Mouse (Mus musculus): ENCODE measurements around the gene Rbm4b. TPM values are rescaled to one million over a fixed set of nuclear protein-coding genes. Genes with fewer than 3 reads are reported as not detected.

The Rbm4b gene
- 7.0 and 11.9 TPM in 2 replicates for polyA plus RNA-seq (2011; ENCODE audit: insufficient read length, low read depth, missing spikeins)

DNA sequence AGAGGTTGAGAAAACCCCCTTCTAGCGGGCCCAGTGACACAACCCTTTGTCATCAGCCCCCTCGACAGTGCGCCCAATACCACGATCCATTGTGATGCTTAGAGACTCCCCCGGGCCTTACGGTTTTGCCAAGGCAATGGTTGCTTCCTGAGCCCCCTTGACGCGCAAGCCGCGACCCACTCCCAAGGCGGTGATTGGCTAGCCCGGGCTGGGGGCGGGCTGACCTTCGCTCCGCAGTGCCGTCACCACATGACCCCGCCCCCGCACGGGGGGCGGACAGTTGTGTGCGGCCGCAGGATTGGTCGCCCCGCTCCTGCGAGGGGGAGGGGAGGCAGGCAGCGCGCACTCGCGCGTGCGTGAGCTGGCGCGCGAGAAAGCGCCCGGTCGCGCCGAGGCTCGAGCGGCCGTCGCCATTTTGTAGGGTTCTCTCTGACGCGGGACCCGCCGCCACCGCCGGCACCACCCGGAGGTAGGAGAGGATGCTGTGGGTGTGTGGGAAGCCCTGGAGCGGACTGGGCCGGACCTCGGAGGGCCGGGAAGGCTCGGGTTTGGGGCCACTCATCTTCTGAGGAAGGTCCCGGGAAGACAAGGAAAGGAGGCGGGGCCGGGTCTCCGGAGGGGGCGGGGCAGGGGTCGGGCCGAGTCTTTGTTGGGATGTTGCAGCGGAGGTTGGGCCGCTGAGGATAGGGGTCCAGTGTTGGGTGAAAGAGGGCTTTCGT, at the start of gene Rbm4b:
TSS of gene Rbm4b (plus strand) at position 305 of the 719 bp plus-strand sequence.
- peak within 1 kb of the TSS; percentile 87 for H3K27ac ChIP-seq (ENCODE audit: insufficient read depth, low read length)
- TF ChIP-seq POLR2A (IDR thresholded peaks at IDR 0.05; ENCODE audit: low read depth, low read length), result peak; percentile 61
- no peak for TF ChIP-seq CTCF (IDR thresholded peaks at IDR 0.05; ENCODE audit: borderline replicate concordance, insufficient read depth, low read length)
- H3K4me1 ChIP-seq (ENCODE audit: control insufficient read depth, insufficient read depth, low read length), result peaks cover 4% of the 10 kb centered on the region
- peak within 1 kb of the TSS; percentile 70 for H3K4me3 ChIP-seq (ENCODE audit: insufficient read depth, low read length)

DNA sequence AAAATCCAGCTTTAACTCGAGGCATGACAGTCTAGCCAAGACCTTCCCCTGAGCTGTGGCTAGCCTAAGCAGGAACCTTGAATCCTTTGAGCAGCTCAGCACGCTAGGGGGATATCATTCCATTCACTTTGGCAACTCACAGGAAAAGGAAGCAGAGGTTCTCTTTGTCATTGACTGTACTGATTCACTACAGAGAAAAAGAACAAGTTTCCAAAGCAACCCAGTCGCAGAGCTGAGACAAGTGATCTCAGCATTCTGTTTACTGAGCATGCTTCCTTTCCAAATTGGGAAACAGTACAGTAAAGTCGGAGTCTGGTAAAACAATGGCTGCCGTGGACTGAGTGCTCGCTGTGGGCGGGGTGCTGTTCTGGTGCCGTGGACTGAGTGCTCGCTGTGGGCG, 47.5 kb upstream of the Rbm4b start:
- Histone ChIP-seq H3K4me3 (ENCODE audit: insufficient read depth, low read length) (no peak overlapping the region), H3K27ac (ENCODE audit: insufficient read depth, low read length) (no peak overlapping the region), H3K4me1 (ENCODE audit: control insufficient read depth, insufficient read depth, low read length) (no peaks in the 10 kb centered on the region)
- TF ChIP-seq CTCF (IDR thresholded peaks at IDR 0.05; ENCODE audit: borderline replicate concordance, insufficient read depth, low read length) (no peak), POLR2A (IDR thresholded peaks at IDR 0.05; ENCODE audit: low read depth, low read length) (no peak)

- H3K4me3 ChIP-seq (ENCODE audit: insufficient read depth, low read length), result peak within 1 kb of the TSS; percentile 12; the same call in 1 of the 2 replicates
- no peaks in the 10 kb centered on the region for H3K4me1 ChIP-seq (ENCODE audit: control insufficient read depth, insufficient read depth, low read length)
- TF ChIP-seq CTCF (IDR thresholded peaks at IDR 0.05; ENCODE audit: borderline replicate concordance, insufficient read depth, low read length), result no peak
- no peak for TF ChIP-seq POLR2A (IDR thresholded peaks at IDR 0.05; ENCODE audit: low read depth, low read length)
- H3K27ac ChIP-seq (ENCODE audit: insufficient read depth, low read length), result no peak within 1 kb of the TSS
Measured at GRCm38 (mm10) chr19:4711098-4711600, 45.1 kb upstream of the Rbm4b start, which contains the start of gene Sptbn2. Gene Sptbn2 (plus strand): TSS chr19:4711167.

DNA sequence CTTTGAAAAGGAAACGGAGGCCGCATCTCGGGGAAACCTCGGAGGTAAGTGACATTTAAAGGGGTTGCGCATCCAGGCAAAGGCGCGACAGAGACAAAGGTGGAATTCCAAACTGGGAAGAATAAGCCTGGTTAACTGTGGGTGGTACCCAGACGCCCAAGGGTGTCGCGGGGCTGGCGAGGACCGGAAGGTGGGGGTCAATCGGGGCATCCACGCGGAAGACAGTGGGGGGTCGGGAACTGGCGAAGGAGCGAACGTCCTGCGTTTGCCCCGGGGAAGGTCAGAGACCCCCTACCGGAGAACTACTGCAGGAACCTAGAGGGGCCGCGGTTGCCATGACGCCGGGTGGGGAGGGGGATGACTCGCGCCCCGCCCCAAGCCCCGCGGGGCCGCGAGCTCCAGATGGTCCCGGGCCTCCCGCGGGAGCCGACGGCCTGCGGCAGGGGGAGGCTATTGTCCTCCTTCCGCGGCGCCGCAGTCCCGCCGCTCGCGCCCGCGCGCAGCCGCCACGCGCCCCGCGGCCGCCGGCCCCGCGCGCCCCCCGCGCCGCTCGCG, 44.6 kb upstream of the Rbm4b start:
- no peak for TF ChIP-seq CTCF (IDR thresholded peaks at IDR 0.05; ENCODE audit: borderline replicate concordance, insufficient read depth, low read length)
- no peak for TF ChIP-seq POLR2A (IDR thresholded peaks at IDR 0.05; ENCODE audit: low read depth, low read length)
- H3K4me3 ChIP-seq (ENCODE audit: insufficient read depth, low read length), result peak overlapping the region; percentile 12; the same call in 1 of the 2 replicates
- no peaks in the 10 kb centered on the region for H3K4me1 ChIP-seq (ENCODE audit: control insufficient read depth, insufficient read depth, low read length)
- no peak overlapping the region for H3K27ac ChIP-seq (ENCODE audit: insufficient read depth, low read length)

DNA sequence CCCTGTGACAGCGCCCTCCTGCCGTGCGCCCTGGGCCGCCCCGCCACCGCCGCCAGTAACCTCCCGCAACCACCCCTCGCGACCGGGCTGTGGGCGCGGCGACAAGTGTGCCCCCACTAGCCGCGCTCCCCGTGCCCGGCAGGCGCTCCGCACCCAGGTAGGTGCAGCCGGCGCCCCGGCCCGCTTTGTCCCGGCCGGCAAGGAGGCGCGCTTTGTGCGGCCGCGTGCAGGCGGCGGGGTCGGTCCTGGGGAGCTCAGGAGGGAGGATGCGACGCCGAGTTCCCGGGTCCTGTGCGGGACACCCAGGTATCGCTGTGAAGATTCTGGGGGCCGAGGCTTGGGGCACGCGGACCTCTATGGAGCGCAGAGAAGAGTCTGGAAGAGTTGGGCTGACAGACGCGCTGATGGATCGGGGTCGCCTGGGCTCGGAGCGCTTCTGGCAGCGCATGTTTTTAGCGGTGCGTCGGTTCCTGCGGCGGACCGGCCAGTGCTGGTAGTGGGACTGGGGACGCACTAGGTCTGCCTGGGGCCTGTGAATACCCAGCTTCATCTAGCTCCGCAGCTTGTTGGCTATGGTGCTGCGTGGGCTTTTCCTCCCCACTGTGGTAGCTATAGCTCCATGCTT, 44.0 kb upstream of the Rbm4b start:
- H3K4me3 ChIP-seq (ENCODE audit: insufficient read depth, low read length), result peak overlapping the region; percentile 16; the same call in 1 of the 2 replicates
- no peaks in the 10 kb centered on the region for H3K4me1 ChIP-seq (ENCODE audit: control insufficient read depth, insufficient read depth, low read length)
- TF ChIP-seq CTCF (IDR thresholded peaks at IDR 0.05; ENCODE audit: borderline replicate concordance, insufficient read depth, low read length) (no peak), POLR2A (IDR thresholded peaks at IDR 0.05; ENCODE audit: low read depth, low read length) (no peak)
- no peak overlapping the region for H3K27ac ChIP-seq (ENCODE audit: insufficient read depth, low read length)

GRCm38 (mm10) chr19:4712781-4713526, 43.3 kb upstream of the Rbm4b start:
- TF ChIP-seq POLR2A (IDR thresholded peaks at IDR 0.05; ENCODE audit: low read depth, low read length) (no peak), CTCF (IDR thresholded peaks at IDR 0.05; ENCODE audit: borderline replicate concordance, insufficient read depth, low read length) (no peak)
- no peaks in the 10 kb centered on the region for H3K4me1 ChIP-seq (ENCODE audit: control insufficient read depth, insufficient read depth, low read length)
- no peak overlapping the region for H3K27ac ChIP-seq (ENCODE audit: insufficient read depth, low read length)
- H3K4me3 ChIP-seq (ENCODE audit: insufficient read depth, low read length), result no peak overlapping the region

GRCm38 (mm10) chr19:4713886-4714285, 42.4 kb upstream of the Rbm4b start:
- Histone ChIP-seq H3K4me3 (ENCODE audit: insufficient read depth, low read length) (no peak overlapping the region), H3K4me1 (ENCODE audit: control insufficient read depth, insufficient read depth, low read length) (no peaks in the 10 kb centered on the region)
- TF ChIP-seq POLR2A (IDR thresholded peaks at IDR 0.05; ENCODE audit: low read depth, low read length) (no peak), CTCF (IDR thresholded peaks at IDR 0.05; ENCODE audit: borderline replicate concordance, insufficient read depth, low read length) (no peak)

DNA sequence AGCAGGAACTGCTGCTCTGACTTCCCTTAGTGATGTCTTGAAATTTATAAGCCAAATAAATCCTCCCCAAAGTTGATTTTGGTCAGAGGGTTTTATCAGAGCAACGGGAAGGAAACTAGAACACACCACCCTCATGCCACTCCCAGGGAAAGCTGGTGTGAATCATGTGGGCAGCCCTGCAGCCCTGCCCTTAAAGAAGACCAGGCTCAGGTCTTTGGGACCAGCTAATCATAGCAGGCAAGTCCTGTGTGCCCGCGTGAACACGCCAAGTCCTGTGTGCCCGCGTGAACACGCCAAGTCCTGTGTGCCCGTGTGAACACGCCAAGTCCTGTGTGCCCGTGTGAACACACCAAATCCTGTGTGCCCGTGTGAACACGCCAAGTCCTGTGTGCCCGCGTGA, 39.5 kb upstream of the Rbm4b start:
- TF ChIP-seq CTCF (IDR thresholded peaks at IDR 0.05; ENCODE audit: borderline replicate concordance, insufficient read depth, low read length) (no peak), POLR2A (IDR thresholded peaks at IDR 0.05; ENCODE audit: low read depth, low read length) (no peak)
- Histone ChIP-seq H3K27ac (ENCODE audit: insufficient read depth, low read length) (no peak overlapping the region), H3K4me3 (ENCODE audit: insufficient read depth, low read length) (no peak overlapping the region), H3K4me1 (ENCODE audit: control insufficient read depth, insufficient read depth, low read length) (no peaks in the 10 kb centered on the region)

More at GRCm38 (mm10) chr19:4713886-4714285, 42.4 kb upstream of the Rbm4b start:
- no peak overlapping the region for H3K27ac ChIP-seq (ENCODE audit: insufficient read depth, low read length)

DNA sequence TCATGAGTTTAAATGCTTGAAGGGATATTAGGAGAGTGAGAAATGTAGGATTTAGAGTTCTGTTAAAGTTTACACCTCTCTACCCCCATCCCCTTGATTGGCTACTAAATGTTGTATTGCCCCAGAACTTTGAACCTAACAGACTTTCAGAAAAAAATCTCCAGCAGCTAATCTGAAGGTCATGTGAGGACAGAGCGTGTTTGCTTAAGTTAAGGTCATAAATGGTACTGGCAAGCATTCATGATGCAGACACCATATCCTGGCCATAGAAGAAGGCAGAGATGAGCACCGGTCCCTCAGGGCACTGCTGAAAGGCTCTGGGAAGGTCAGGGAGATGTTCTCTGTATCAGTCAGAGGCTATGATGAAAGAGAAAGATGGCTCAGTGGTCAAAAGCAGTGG, 39.0 kb upstream of the Rbm4b start:
- no peak for TF ChIP-seq CTCF (IDR thresholded peaks at IDR 0.05; ENCODE audit: borderline replicate concordance, insufficient read depth, low read length)
- no peak for TF ChIP-seq POLR2A (IDR thresholded peaks at IDR 0.05; ENCODE audit: low read depth, low read length)
- H3K27ac ChIP-seq (ENCODE audit: insufficient read depth, low read length), result no peak overlapping the region
- no peak overlapping the region for H3K4me3 ChIP-seq (ENCODE audit: insufficient read depth, low read length)
- H3K4me1 ChIP-seq (ENCODE audit: control insufficient read depth, insufficient read depth, low read length), result no peaks in the 10 kb centered on the region
